Mouse (Mus musculus) kidney, adult 9 months (tissue): ENCODE results near the gene Ankrd13d.

ENCODE experiments used
- DNase-seq: peaks from one replicate; pipeline ENCODE4 v3.0.0; 2022

The Ankrd13d gene

GRCm38 (mm10) chr19:4282898-4283553 lies at the start of gene Ankrd13d:
Ankrd13d (minus strand) TSS chr19:4283137.
- peak; percentile 90 for DNase-seq

DNA sequence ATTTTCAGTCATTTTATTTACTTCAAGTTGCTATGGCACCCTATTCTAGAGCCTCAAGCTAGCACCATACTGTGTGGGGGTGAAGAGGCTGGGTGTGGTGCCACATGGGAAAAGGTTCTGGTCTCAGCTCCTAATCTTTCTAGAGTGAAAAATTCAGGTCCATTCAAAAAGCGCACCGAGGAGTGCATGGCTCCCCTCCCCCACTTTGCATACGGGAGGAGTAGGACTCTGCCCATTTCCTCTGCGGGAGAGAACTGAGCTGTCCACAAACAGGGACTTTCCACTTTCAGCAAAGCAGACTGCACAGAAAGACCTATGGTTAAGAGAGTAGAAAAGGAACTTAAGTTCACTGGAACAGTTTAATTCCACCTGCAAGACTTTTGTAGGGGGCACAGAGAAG lies 49.7 kb upstream of the Ankrd13d start:
- peak; percentile 72 for DNase-seq

DNA sequence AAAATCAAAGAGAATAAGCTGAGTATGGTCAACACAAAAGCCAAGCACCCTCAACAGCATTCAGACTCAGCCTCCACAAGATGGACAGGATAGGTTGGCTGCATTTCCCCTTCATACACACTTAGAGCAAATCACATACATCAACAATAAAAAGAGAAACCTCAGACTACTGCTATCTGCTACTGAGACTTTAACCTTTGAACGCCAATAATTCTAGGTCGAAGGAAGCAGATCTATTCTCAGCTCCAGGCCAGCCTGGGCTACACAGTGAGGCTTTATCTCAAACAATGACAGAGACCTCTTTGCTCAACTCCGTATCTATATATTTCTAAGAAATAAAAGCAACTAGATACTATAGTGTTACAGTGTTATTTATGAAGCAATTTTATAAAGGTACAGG lies 48.3 kb upstream of the Ankrd13d start:
- no peak for DNase-seq

GRCm38 (mm10) chr19:4330603-4331002 lies 47.7 kb upstream of the Ankrd13d start:
- no peak for DNase-seq

GRCm38 (mm10) chr19:4328737-4329304 lies 45.9 kb upstream of the Ankrd13d start:
- no peak for DNase-seq

GRCm38 (mm10) chr19:4326881-4327280 lies 43.9 kb upstream of the Ankrd13d start:
- no peak for DNase-seq

DNA sequence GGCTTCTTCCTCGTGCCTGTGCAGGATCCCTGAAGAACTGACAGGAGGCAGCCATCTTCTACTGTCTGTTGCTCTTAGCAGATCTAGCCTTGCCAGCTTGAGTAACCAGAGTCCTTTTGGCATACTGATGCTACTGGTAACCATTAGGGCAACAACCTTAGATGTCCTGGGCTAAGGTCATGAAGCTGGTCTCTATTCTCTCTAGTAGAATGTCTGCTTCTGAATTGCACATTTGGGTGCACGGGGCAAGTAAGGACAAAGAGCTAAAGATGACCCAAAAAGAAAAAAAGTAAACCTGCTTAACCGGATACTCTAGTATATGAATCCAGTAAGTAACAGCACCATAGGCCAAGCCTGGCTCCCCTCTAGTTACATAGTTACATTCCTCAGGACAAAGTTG lies 43.2 kb upstream of the Ankrd13d start:
- peak; percentile 64 for DNase-seq

- no peak for DNase-seq
Measured at GRCm38 (mm10) chr19:4322134-4322533, 39.2 kb upstream of the Ankrd13d start.

- no peak for DNase-seq
Measured at GRCm38 (mm10) chr19:4321622-4322021, 38.7 kb upstream of the Ankrd13d start.

DNA sequence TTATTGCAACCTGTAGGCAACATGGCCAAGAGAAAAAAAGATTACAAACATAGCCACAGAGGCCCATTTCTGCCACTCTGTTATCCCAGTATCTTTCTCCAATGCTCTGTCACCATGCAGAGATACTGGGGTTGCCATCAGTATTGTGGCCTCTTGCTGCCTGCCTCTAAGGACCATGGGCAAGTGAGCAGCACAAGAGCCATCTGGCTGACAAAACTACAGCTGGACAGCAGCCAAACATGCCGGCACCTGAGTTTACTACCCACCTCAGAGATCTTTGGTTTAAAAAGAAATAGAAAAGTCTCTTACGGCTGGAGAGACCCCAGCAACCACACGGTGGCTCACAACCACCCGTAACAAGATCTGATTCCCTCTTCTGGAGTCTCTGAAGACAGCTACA lies 36.3 kb upstream of the Ankrd13d start:
- DNase-seq, result no peak

GRCm38 (mm10) chr19:4317181-4317580 lies 34.2 kb upstream of the Ankrd13d start:
- DNase-seq, result no peak

DNA sequence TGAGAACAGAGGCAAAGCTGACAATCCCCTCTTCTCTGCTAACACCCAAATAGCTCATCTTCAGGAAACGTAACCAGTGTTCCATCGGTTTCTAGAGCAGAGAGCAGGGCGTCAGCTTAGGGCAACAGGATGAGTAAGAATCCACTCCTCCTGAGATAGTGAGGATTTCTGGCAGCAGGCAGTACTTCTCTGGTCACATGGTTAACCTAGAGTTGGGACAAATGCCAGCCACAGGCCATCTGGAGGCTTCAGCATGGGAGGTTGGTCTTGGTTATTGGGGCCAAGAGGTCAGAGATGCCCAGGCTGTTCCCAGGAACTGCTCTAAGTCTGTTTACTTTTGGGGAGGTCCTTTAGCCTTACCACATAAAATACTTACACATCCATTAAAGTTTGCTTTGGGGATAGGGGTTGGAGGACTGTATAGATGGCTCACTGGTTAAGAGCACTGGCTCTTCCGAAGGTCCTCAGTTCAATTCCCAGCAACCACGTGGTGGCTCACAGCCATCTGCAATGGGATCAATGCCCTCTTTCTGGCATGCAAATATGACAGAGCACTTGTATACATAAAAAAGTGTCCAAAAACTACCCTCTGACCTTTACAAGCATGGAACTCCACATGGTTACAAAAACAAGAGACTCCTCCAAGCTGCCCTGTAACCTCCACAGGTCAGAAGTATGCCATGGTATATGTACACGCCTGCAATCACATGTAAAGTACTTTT lies 32.4 kb upstream of the Ankrd13d start:
- DNase-seq, result peak; percentile 59

DNA sequence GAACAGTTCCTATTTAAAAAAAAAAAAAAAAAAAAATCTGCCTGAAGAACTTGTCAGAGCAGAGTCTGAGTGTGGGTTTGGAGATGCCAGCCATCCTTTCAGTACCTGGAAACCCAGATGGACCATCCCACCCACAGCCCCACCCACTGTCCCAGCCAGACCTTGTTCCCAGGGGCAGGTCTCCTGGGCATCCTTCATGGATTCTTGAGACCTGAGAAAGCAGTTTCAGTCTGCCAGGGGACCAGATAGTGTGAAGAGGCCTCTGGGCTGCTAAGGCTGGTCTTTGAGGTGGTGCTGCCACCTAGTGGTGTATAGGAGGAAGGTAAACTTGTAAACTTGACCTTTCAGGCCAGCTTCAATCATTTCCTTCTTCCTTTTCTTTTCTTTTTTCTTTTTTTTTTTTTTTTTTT lies 26.8 kb upstream of the Ankrd13d start:
- DNase-seq, result peak; percentile 77

DNA sequence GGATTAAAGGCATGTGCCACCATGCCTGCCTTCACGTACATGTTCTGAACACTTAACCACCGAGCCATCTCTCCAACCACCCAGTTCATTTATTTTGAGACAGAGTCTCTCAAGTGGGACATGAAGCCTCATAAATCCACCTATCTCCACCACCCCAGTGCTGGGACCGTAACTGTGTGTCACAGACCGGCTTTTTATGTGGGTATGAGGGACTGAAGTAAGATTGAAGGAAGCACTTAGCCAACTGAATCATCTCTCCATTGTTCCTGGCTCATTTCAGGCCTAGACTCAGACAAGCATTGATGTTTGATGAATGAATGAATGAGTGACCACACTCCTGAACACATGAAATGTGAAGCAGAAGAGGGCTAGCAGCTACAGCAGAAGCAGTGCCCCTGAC lies 26.4 kb upstream of the Ankrd13d start:
- DNase-seq, result no peak

DNA sequence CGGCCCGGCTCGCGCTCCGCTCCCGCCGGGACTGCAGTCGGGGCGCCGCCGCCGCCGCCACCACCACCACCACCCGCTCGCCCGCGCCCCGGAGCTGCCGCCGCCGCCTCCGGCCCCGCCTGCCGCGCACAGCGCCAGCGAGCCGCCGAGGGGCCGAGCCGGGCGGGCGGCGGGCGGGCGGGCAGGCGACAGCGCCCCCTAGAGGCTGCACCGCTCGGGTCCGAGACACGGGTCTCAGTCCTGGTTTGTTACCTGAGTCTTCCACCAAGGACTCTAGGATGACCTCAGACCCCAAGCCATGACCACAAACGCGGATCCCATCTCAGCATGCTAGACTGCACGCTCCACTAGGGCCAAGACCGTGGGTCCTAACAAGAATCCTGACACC lies 23.2 kb upstream of the Ankrd13d start, which contains the start of gene Grk2:
Grk2 (minus strand) TSS at position 33 of the 388 bp plus-strand sequence.
- DNase-seq, result peak; percentile 78

- DNase-seq, result peak; percentile 48
Measured at GRCm38 (mm10) chr19:4305491-4306189, 22.7 kb upstream of the Ankrd13d start.

DNA sequence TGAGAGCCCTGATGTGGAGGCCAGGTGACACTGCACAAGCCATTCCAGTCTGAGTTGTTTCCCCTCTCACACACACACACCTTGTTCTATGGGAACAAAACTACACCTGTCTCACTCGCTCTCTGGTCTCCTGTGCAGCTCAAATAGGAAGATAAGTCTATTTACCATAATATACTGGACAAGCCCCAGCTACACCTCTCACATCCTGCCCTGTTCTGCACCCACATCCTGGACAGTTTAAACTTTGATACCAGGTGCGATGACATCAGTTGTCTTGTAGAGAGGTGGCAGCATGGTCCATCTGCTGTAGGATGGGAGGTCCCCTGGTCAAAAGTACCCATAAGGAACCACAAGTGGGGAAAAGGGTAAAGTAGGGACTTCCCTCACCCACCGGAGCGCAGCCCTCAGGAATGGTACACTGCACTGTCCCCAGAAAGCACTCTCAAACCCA lies 22.0 kb upstream of the Ankrd13d start:
- DNase-seq, result no peak

DNA sequence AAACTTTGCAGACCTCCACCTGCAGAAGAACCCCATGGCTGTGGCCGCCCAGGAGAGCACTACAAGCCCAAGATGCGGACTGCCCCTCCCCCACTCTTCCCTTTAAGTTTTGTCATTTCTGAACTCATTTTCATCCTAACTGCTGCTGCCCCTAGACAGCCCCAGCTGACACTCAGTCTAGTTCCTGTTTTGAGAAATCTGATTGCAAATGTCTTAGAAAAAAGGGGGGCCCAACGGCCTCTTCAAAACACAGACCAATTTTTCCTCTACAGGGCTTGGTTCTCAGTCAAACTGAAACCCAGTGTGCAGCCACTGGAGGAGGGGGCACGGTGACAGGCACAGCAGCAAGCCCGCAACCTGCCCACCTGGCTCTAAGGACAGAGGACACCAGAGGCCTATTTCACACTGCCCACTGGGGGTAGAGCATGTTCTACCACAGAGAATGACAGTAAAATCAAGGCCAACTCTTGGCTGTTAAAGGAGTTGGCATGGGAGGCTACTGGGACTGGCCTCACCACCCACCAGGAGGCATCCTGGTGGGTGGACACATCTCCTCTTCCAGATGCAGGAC lies 21.4 kb upstream of the Ankrd13d start:
- DNase-seq, result no peak

- no peak for DNase-seq
Measured at GRCm38 (mm10) chr19:4303640-4303995, 20.7 kb upstream of the Ankrd13d start.

- DNase-seq, result no peak
Measured at GRCm38 (mm10) chr19:4302936-4303639, 20.2 kb upstream of the Ankrd13d start.

GRCm38 (mm10) chr19:4301735-4302651 lies 19.1 kb upstream of the Ankrd13d start:
- DNase-seq, result peak; percentile 44
